Mouse (Mus musculus) hematopoietic stem cell, adult 5-6 weeks (primary cell): ENCODE data around the gene Dph6. TPM values are rescaled to one million over a fixed set of nuclear protein-coding genes. Genes with fewer than 3 reads are reported as not detected.
A peak's percentile ranks its signal among the peaks of the same experiment; 100 is the strongest.

Source experiments
- ATAC-seq, 2 experiments: fragments of 125-278 bp in 1 of 2; replicated peaks in 1 of 2; 2 replicates each; pipeline ENCODE4 v1.8.0; 2016 to 2017; ENCODE audit warnings: inconsistent platforms in 2 of 2, mild to moderate bottlenecking in 2 of 2, moderate number of reproducible peaks in 2 of 2, low read depth in 1 of 2, moderate TSS enrichment in 1 of 2; ENCODE audit not compliant: low FRiP score in 2 of 2, poor library complexity in 2 of 2, severe bottlenecking in 2 of 2, insufficient read depth in 1 of 2, low TSS enrichment in 1 of 2
- total RNA-seq: library from RNA; stranded (forward); fragments of 172-1452, 232-1000 nt; gene quantifications from 2 replicates; pipeline ENCODE4 v1.2.3, GENCODE M21; 2017

Gene Dph6
- total RNA-seq, 1 experiment from 2014 or later = 28.0 TPM

DNA sequence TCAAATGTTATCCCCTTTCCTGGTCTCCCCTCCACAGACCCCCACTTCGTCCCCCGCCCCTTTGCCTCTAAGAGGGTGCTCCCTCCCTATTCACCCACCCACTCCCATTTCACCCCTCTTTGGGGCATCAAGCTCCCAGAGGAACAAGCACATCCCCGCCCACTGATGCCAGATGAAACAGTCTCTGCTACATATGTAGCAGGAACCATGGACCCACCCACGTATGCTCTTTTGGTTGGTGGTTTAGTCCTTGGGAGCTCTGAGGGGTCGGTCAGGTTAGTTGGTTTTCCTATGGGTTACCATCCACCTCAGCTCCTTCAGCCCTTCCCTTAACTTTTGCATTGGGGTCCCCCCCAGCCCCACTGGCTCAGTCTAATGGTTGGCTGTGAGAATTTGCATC lies 61.4 kb downstream of the Dph6 start:
- ATAC-seq = no peak

DNA sequence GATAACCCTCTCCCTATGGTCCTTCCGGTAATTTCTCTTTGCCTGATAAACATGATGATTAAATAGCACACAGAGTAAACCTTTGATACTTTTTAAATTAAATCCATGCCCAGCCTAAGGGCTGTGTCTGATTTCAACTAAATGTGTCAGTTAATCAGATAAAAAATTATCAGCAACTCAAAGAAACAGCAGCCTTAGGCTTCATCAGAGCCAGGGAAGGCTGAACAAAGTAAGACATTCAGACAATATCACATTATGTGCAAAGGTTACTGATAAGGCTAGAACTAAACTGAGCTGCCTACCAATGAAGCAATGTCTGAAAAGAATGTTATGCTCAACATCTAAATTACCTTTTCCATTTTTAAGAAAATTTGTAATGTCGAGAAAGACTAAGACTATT lies 74.0 kb downstream of the Dph6 start:
- no peak for ATAC-seq

DNA sequence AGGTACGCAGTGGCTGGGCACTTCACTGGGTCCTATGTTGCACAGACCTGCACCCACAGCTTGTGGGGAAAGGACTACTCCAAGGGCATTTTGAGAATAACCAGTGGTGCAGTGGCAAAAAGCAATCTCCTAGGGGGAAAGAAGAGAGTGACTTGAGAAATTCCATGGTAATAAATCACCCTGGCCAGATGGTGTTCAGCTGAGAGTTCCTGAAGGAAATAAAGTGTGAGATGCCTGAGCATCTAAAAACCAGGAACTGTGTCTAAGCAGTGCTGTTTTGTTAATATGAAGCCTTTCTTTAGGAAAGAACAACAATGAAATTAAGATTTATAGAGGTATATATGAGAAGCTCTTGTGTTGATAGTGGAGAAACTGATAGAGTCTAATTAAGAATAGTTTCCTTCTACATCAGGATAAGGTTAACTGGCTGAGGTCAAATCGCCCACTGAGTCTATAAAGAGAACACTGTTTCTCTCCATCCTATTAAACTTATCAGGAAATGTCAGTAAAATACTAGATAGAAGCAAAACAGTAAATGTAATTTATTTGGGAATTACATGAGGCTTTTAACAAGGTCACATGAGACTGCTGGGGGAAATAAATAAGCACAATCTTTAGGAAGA lies 111.7 kb downstream of the Dph6 start:
- ATAC-seq = no peak

DNA sequence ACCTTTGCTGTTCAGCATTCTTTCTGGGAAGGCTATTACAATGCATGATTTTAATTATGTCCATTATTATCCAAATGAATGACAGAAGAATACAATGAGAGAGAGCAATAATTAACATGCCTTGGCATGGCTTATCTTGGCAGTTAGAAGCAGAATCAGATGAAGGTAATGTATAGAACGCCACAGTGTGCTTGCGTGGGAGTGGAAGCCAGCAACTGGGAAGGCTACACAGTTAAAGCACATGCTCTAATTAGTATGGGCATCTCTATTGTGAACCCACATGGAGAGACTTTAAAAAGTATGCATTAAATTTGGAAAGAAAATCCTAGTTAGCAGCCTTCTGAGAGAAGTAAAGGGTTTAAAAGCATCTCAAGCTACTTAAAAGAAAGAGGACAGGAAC lies 112.4 kb downstream of the Dph6 start:
- ATAC-seq = no peak

DNA sequence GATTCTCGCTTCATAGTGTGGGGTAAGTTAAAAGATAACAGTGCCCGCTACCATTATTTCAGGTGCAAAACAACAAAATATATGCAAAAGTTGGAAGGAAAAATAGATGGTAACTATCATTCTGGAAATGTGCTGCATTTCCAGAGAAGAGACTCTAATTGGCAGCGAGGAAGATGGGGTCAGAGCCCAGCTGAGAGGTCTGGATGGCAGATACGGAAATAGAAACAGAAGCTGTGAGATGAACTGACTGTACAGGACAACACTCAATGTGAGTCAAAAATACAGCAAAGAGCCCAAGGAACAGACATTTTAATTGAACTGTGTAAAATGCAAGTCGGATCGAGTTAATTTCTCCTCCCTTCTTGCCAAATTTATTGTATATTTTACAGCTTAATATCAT lies 114.3 kb downstream of the Dph6 start:
- no peak for ATAC-seq

DNA sequence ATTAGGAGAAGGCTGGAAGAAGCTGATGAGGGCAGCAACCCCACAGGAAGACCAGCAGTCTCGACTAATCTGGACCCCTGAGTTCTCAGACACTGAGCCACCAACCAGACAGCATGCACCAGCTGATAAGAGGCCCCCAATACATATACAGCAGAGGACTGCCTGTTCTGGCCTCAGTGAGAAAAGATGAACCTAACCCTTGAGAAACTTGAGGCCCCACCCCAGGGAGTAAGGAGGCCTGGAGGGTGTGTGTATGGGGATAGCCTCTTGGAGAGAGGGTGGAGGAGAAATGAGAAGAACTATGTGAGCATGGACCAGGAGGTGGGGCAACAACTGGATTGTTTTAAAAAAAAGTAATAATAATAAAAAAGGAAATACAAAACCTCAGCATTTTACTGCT lies 118.7 kb downstream of the Dph6 start:
- no peak for ATAC-seq

DNA sequence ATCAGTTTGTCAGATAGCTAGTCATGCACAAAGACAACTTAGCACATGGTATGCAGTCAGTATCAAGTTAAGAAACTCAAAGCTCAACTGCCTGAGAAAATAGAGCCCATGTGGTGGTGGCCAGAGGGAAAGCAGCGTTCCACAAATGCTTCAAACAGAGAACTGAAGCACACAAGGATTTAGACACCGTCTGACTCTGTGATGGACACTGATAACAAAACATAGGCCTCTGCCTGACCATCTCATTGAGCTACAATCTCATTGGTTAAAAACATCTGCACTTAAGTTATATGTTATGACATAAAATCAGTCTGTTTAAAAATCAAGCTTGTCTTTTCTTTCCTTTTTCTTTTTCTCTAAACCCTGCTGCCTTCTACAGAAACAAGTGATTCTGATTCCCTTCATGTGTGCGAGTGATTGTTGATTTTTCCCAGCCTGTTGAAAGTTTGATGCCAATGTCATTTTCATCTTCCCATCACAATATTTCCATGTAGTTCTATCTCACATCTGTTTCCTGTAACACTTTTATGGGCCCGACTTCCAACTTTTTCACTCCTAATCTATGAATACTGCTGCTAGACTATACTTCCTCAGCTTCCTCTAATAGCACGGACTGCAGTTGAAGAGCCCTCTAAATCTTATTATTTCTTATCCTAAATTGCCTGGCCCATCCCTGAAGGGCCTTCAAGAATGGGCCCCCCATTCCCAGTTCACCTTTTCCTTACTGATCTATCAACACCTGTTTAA lies 123.6 kb downstream of the Dph6 start:
- ATAC-seq = no peak

DNA sequence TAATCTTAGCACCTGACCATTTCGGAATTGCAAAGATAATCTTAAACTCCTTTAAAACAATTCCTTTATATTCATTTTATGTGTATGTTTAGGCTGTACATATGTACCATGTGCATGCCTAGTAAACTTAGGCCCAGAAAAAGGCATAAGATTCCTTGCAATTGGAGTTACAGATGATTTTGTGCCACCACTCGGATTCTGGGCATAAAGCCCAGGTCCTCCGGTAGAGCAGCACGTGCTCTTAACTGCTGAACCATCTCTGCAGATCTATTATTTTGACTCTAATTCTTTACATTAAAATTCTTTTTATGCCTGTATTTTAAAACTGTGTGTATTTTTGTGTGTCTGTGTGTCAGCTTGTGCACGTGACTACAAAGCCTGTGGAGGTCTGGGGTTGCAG lies 134.3 kb downstream of the Dph6 start:
- no peak for ATAC-seq

DNA sequence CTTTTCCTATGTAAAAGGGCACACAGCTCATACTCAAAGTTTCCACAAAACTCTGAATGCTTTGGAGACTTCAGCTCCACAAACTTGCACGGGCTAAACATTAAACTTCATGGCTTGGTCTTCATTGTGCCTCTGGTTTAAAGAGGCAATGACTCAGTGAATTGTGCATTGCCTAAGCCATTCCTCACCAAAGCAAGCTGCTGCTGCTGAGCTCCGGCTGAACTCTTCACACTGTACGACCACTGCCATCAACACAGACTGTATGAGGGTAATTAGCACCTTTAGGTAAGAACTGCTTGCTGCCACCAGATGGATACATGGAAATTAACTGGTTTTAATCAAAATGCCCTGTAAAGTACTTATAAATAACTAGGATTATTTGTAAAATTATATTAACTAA lies 134.9 kb downstream of the Dph6 start:
- no peak for ATAC-seq

DNA sequence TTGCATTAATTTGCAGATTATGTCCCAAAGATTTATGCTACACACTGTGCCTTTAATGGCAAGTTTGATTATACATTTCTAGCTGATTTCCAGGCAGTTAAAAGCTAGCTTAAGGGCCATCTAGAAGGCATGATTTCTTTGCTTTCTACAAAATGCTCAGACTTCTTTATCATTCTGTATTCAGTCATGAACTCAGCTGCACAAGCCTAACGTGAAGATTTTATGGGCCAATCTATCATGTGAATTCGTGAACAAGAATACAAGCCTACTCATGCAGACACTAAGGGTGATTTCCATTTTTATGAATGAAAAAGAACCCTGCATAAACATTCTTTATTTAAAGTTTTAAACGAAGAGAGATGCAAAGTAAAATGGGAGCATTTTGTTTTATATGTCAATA lies 162.4 kb downstream of the Dph6 start:
- ATAC-seq = peak in 1 of 2 experiments; percentile 35; a peak in 1 of 4 replicates

DNA sequence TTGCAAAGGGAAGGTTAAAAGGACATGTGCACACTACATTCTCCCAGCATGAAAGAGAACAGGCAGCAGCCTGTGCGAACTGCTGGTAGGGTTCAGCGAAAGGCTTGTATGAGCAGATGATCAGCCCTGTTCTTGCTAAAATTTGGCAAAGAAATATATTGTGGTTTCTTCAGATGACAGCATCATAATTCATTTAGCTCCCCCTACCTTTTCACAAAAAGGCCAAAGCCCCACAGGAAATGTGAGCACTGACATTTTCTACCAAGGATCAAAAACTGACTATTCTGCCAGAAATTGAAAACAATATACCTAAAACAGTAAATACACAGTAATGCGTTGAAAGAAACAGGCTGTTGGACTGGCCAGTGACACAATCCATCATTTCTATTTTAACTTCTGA lies 162.9 kb downstream of the Dph6 start:
- ATAC-seq = peak; percentile 65 to 81

DNA sequence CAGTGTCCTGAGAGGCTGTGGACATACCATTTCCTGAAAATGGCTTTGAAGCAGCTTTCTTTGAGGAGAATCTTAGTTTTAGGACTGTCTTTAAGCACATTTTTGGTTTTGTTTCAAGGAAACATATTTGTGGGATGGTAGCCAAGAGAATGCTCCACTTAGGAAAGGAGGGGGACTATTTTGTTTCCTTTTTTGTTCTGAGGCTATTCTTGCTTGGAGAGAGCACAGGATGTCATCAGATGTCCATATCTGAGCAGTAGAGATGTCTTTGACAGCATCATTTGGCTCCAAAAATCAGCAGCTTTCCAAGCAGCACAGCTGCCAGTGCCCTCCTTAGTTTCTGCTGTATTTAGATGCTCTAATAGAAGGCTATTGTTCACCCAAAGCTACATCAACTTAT lies 167.8 kb downstream of the Dph6 start:
- ATAC-seq = no peak
